Mouse (Mus musculus): ENCODE results near the gene Snrpd3. TPM values are rescaled to one million over a fixed set of nuclear protein-coding genes. Genes with fewer than 3 reads are reported as not detected.
A peak's percentile ranks its signal among the peaks of the same experiment; 100 is the strongest.
"Not testable (repeated sequence)": the region's sequence is repeated elsewhere in the genome, so short reads cannot be mapped to it uniquely, and the experiment has no call there.

Gene Snrpd3
- total RNA-seq, 1 experiment from 2014 or later = 40.2 TPM

DNA sequence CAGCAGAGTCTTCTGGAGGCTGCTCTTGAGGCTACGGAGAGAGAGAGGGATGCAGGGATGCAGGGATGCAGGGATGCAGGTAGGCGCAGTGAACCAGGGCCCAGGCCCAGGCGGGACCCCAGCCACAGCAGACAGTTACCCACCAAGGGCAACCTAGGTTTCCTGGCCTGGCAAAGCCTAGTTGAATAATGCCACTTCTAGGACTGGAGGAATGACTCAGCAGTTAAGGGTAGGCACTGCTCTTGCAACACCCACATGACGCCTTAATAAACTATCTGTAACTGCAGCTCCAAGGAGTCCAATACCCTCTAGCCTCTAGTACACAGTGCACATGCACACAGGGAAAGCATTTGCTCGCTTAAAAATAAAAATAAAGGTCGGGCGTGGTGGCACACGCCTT is 36.7 kb downstream of the Snrpd3 start:
- ATAC-seq (replicated peaks in 1 of 2; ENCODE audit: insufficient read depth in 1 of 2, low FRiP score in 2 of 2, low TSS enrichment in 1 of 2, low read depth in 1 of 2, poor library complexity in 2 of 2, severe bottlenecking in 2 of 2) = peak; percentile 50 to 63; a peak in 3 of 4 replicates

DNA sequence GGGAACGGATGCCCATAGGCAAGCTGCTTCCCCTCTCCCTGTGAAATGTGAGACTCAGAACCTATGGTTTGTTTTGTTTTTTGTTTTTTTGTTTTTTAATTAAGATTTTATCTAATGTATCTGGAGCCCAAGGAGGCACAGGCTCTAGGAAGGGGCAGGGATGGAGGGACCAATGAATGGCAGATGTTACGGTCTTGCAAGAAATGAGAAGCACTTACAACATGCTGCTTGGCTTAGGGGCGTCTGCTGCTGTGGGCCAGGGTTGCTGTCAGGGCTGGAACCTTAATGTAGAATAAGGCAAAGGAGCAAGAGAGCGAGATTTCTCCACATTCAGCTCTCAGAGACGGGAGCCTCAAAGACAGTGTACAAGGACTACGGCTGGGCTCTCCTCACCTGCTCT is 38.2 kb downstream of the Snrpd3 start:
- no peak for ATAC-seq (replicated peaks in 1 of 2; ENCODE audit: insufficient read depth in 1 of 2, low FRiP score in 2 of 2, low TSS enrichment in 1 of 2, low read depth in 1 of 2, poor library complexity in 2 of 2, severe bottlenecking in 2 of 2)

DNA sequence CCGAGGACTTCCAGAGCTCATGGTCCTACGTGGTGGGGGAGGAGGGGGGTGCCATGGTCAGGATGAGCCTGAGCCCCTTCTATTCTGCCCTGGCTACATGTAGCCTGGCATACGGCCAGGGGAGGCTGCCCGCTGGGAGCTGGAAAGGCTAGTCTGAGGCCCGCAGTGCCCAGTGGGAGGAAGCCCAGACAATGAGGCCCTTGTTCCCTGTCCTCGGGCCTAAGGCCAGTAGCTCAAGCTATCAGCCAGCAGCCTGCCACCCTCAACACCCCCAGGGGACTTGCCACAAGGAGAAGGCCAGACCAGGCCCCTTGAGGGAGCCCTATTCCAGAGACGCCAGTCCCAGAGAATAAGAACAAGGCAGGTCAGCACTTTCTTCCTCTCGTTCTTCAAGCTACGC is 38.7 kb downstream of the Snrpd3 start:
- ATAC-seq (replicated peaks in 1 of 2; ENCODE audit: insufficient read depth in 1 of 2, low FRiP score in 2 of 2, low TSS enrichment in 1 of 2, low read depth in 1 of 2, poor library complexity in 2 of 2, severe bottlenecking in 2 of 2) = no peak

DNA sequence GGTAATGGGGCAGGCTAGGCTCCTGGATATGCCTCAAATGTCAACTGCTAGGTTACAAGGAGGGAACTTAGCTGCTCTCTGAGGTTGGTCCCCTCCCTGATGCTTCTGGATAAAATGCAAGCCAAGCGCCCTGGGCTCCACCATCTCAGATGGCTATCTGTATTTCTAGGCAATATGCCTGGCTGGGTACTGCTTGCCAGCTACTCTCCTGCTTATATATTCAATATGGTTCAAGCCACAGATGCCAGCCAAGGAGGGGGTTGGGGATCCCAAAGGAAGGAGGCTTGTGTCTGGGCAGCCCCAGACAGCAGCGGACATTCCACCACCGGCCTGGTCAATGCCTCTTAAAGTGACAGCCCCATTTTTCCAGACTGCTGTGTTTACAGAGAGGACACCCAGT is 41.2 kb downstream of the Snrpd3 start:
- ATAC-seq (replicated peaks in 1 of 2; ENCODE audit: insufficient read depth in 1 of 2, low FRiP score in 2 of 2, low TSS enrichment in 1 of 2, low read depth in 1 of 2, poor library complexity in 2 of 2, severe bottlenecking in 2 of 2) = no peak

DNA sequence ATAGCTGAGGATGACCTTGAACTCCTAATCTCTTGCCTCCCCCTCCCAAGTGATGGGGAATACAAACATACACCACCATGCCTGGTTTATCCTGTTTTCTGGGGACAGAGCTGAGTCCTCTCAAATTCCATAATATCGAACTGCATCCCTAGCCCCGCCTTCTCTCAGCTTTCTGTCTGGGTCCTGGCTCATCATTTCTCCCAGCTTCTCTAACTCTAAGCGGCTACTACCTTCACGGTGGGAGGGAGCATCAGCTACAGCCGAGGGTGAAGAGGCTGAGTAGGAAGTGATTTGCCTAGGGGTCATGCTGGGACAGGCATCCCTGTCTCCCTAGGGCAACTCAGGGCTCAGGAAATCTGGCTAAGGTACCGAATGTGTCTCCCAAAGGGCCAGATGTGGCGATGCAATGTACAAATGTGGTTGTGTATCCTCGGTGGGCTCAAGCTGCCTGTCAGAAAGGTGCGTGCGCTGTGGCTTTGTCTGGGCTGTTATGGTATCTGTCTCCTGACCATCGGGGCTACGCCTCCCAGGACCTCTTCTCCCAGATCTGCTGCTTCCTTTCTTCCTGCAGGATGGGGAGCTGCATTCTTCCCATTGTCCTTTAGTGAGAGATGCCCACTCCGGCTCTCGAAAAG is 41.8 kb downstream of the Snrpd3 start:
- ATAC-seq (replicated peaks in 1 of 2; ENCODE audit: insufficient read depth in 1 of 2, low FRiP score in 2 of 2, low TSS enrichment in 1 of 2, low read depth in 1 of 2, poor library complexity in 2 of 2, severe bottlenecking in 2 of 2) = no peak

DNA sequence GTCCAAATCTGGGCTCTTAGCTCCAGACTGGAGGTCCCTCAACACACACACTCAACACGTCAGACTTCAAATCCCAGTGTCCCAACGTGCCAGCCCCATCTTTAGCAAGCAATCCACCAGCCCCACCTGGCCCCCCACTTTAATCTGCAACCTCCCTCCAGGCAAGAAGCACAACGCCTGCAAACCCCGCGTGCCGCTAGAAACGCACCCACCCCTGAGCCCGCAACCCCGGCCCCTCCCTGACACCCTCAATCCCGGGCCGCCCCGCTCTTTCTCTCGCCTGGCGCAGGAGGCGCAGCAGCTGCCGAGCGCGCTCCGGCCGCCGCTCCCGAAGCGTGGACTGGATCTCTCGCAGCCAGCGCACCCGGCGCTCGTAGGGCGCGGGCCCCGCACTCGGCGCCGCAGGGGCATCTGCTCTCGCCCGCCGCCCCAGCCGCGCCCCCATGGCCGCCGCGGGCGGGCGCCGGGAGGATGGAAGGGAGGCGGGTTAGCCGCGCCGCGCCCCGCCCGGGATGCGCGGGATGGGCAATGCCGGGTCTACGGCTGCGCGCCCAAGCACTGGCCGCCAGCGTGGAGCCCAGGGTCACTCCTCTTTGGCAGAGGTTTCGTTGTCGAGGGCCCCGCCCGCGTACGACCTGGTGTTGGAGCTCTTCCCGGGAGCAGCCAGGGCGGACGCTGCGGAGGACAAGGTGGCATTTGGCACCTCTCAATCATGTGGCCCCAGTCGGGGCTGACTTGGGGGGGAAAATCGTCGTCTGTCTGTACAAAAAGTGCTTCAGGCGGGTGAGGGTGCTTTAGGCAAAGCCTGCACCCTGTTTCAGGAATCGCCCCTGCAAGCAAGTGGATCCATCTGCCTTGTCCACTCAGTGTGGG is 42.6 kb downstream of the Snrpd3 start, which contains the start of gene Lrrc75b:
Gene Lrrc75b (minus strand): TSS at position 655 of the 873 bp plus-strand sequence.
- 0 out of 4 replicates have a peak, but pooled peaks of 1 of the 2 experiments have one; percentile 11 for ATAC-seq (replicated peaks in 1 of 2; ENCODE audit: insufficient read depth in 1 of 2, low FRiP score in 2 of 2, low TSS enrichment in 1 of 2, low read depth in 1 of 2, poor library complexity in 2 of 2, severe bottlenecking in 2 of 2)

DNA sequence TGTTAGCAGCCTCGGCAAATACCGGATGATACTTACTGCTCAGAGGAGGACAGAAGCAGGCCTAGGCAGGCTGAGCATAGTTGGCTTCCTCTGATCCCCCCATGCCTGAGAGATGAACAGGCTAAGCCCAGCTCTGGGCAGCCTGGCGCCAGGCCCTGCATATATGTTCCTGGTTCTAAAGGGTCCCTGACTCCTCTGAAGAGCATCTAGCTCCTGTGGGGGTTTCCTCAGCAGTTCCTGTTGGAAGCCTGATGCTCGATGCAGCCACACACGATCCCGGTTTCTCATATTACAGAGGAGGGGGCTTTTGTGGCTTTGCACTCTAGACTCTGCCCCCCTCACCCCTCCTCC is 43.2 kb downstream of the Snrpd3 start:
- ATAC-seq (replicated peaks in 1 of 2; ENCODE audit: insufficient read depth in 1 of 2, low FRiP score in 2 of 2, low TSS enrichment in 1 of 2, low read depth in 1 of 2, poor library complexity in 2 of 2, severe bottlenecking in 2 of 2) = no peak

DNA sequence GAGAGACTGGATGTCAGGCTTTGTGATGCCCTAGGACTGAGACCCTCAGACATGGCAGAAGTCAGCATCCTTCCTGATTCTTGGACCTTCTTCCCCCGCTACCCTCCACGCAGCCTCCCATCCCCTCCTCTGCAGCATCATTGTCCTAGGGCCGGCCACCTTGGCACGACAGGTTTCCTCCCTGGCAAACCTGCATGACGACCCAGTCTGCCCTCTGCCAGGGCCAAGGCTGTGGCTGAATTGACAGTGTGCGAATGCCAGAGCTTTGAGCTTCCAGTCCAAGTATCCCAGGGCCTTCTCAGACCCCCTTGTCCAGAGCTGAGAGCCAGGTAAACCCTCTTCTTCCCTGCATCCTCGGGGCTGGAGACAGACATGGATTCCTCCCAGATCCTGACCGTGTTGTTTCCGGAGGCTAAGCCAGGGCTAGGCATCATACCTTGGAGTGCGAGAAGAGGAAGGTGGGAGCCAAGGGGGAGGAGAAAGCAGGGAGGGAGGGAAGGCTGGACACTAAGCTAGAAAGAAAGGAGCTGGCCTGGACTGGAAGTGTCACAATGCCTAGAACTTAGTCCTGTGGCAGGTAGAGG is 43.8 kb downstream of the Snrpd3 start, which contains the start of gene Ggt1:
Gene Ggt1 (plus strand): TSS at position 534 of the 584 bp plus-strand sequence.
- ATAC-seq (replicated peaks in 1 of 2; ENCODE audit: insufficient read depth in 1 of 2, low FRiP score in 2 of 2, low TSS enrichment in 1 of 2, low read depth in 1 of 2, poor library complexity in 2 of 2, severe bottlenecking in 2 of 2) = no peak

DNA sequence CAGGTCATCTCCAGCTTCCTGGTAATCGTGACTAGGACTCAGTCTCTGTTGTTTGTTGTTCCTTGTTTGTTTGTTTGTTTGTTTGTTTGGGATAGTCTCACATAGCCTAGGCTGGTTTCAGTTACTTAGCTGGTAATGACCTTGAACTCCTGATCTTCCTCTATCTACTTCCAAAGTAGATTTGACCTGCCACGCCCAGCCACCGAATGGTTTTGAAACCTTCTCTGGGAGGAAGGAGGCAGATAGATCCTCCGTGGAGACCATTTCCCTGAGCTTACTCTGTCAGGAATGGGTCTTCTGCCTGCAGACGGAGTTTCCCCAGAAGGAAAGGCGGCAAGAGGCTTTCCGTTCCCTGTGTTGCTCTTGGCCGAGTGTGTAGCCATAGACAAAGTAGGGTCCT is 45.2 kb downstream of the Snrpd3 start:
- ATAC-seq (replicated peaks in 1 of 2; ENCODE audit: insufficient read depth in 1 of 2, low FRiP score in 2 of 2, low TSS enrichment in 1 of 2, low read depth in 1 of 2, poor library complexity in 2 of 2, severe bottlenecking in 2 of 2) = no peak

DNA sequence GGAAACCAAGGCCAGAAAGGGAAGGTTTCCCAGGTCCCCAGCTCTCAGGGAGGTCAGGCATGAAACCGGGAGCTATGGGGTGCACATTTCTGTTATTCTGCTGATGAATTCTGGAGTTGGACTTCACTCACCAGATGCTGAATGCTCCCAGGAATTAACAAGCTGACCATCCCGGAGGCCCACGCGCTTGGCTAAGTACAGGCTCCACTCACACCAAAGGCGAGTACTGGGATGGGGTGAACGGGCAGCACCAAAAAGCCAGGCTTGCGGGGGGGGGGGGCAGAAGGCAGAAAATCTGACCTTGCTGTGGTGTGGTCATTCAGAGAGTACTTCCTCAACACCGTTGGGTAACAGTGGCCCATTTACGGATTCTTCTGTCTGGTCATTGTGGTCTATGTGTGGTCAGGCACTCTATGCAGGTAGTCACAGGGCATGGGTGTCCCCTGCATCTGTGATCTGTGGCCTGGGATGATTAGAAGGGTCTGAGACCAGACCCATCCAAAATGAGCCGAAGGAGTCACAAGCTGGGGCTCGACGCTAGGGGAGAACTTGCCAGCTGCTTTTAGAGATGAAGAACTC is 47.4 kb downstream of the Snrpd3 start:
- ATAC-seq (replicated peaks in 1 of 2; ENCODE audit: insufficient read depth in 1 of 2, low FRiP score in 2 of 2, low TSS enrichment in 1 of 2, low read depth in 1 of 2, poor library complexity in 2 of 2, severe bottlenecking in 2 of 2) = peak; percentile 12 to 46; a peak in 3 of 4 replicates

DNA sequence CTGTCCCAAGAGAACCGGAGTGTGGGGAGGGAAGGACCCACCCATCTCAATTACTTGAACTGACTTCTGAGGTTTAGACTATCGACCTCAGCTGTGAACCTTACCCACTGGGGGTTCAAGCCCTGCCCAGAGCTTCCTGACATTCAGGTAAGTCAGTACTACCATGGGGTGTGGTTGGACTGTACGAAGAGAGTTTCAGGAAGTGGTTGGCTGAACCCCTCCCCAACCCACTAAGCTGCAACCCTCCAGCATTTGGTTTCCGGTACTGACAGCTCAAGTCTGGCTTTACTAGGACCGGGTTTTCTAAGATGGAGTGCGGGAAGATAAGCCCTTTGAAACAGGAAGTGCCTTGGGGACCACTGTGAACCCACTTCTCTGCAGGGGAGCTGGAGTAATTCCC is 48.1 kb downstream of the Snrpd3 start:
- ATAC-seq (replicated peaks in 1 of 2; ENCODE audit: insufficient read depth in 1 of 2, low FRiP score in 2 of 2, low TSS enrichment in 1 of 2, low read depth in 1 of 2, poor library complexity in 2 of 2, severe bottlenecking in 2 of 2) = peak; percentile 85 to 90

DNA sequence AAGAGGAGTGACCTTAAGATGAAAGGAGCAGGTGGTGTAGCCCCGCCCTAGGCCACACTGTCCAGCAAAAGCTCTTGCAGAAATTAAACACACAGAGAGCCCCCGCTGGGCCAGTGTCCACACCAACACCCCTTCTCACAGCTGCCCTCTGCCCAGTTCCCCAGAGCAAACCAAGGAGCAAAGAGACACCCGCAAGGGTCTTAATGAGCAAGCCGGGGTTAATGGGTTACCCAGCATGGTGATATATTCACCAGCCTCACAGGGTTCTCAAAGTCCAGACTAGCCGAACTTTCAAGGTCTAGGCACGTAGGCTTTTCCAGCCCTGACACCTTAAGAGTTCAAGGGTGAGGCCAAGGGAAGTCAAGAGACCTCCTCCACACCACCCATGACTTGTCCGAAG is 48.6 kb downstream of the Snrpd3 start:
- no peak for ATAC-seq (replicated peaks in 1 of 2; ENCODE audit: insufficient read depth in 1 of 2, low FRiP score in 2 of 2, low TSS enrichment in 1 of 2, low read depth in 1 of 2, poor library complexity in 2 of 2, severe bottlenecking in 2 of 2)

DNA sequence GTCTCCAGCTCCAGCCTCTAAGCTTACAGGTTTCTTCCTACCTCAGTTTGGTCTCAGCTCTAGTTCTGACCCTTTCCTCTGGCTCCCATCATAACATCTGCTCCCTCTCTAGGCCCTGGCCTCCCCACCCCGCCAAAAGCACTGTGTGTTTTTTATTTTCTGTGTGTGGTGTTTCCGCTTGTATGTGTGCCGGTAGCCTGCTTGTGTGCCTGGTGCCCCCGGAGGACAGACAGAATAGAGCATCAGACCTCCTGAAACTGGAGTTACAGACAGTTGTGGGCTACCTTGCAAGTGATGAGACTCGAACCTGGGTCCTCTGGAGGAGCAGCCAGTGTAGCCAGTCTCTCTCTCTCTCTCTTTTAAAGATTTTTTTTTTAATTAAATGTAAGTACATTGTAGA is 49.0 kb downstream of the Snrpd3 start:
- ATAC-seq (replicated peaks in 1 of 2; ENCODE audit: insufficient read depth in 1 of 2, low FRiP score in 2 of 2, low TSS enrichment in 1 of 2, low read depth in 1 of 2, poor library complexity in 2 of 2, severe bottlenecking in 2 of 2) = no peak

DNA sequence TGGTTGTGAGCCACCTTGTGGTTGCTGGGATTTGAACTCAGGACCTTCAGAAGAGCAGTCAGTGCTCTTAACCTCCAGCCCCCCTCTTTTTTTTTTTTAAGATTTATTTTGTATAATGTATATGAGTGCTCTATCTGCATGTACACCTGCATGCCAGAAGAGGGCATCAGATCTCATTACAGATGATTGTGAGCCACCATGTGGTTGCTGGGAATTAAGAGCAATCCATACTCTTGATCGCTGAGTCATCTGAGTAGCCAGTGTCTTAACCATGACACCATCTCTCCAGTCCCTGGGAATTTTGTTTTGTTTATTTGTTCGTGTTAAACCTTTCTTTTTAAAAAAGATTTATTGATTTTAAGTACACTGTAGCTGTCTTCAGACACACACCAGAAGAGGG is 49.4 kb downstream of the Snrpd3 start:
- ATAC-seq (replicated peaks in 1 of 2; ENCODE audit: insufficient read depth in 1 of 2, low FRiP score in 2 of 2, low TSS enrichment in 1 of 2, low read depth in 1 of 2, poor library complexity in 2 of 2, severe bottlenecking in 2 of 2) = not testable (repeated sequence)

DNA sequence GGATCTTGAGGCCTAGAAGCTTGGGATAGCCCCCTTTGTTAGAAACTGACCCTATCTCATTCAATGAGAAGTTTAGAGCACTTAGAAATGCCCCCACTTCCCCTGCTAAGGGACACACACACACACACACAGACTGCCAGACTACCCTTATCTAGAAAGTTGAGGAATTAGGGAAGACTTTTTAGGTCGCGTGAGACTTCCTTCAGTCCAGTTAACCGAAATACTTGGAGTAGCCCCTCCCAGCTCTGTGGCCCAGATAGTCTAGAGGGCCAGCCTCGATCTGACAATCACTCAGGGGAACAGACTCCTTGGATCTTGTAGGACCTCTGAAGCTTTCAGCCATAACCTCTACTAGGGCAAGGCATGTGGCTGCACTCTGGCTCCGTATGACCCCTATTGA is 50.7 kb downstream of the Snrpd3 start:
- ATAC-seq (replicated peaks in 1 of 2; ENCODE audit: insufficient read depth in 1 of 2, low FRiP score in 2 of 2, low TSS enrichment in 1 of 2, low read depth in 1 of 2, poor library complexity in 2 of 2, severe bottlenecking in 2 of 2) = no peak

DNA sequence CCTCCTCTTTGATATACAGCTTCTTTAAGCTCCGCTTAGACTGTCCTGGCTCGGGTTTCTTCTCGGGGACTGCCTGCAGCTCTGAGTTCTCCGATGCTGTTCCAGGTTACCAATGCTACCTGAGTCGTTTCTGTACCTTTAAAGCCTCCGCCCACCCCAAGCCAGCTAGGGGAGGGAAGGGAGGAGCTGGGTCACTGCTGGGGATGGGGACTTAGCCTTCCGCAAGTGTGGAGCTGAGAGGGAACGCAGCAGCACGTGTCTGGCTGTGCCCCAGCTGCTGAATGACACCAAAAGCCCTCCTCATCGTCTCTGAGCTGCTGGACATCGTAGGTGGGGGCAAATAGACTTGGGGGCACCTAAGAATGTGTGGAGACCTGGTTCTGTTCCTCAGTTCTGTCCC is 51.1 kb downstream of the Snrpd3 start:
- ATAC-seq (replicated peaks in 1 of 2; ENCODE audit: insufficient read depth in 1 of 2, low FRiP score in 2 of 2, low TSS enrichment in 1 of 2, low read depth in 1 of 2, poor library complexity in 2 of 2, severe bottlenecking in 2 of 2) = no peak

DNA sequence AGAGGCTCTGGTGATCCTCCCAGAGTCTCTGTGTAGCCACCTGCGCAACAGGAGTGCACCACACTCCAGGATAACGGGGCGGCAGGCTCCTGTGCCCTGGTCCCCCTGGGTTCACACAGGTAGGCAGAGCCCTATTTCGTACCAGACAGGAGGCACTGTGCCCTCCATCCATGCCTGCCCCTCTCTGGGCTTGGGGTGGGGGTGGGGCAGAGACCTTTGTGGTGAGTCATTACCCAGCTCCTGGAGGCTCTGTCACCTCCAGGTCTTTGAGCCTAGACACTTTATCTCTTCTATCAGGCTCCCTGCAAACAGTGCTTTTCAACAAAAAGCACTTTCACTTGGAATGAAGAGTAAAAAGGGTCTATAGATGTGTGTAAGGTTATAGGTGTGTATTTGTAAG is 51.5 kb downstream of the Snrpd3 start:
- no peak for ATAC-seq (replicated peaks in 1 of 2; ENCODE audit: insufficient read depth in 1 of 2, low FRiP score in 2 of 2, low TSS enrichment in 1 of 2, low read depth in 1 of 2, poor library complexity in 2 of 2, severe bottlenecking in 2 of 2)
